Mouse (Mus musculus) gastrocnemius, postnatal 14 days (tissue): ENCODE measurements at regions not wholly inside any gene's neighbourhood (a gene's known extent, or its start where the extent isn't known, plus 50 kb on each side); places are given as distances from the start of the nearest gene placed in this dataset.

Experiments used
- DNase-seq: peaks from one replicate; pipeline ENCODE4 v3.0.0; 2021; ENCODE audit warnings: mixed read lengths
- intact Hi-C: fragments of 180-260 bp; cut with DNase I; formaldehyde crosslinking; loops from one replicate; pipeline ENCODE4 v1.15.1; 2025; ENCODE audit warnings: low total_unique reads

- no peak for DNase-seq
- intact Hi-C loops: no loop called here
Observed at GRCm38 (mm10) chr4:124277456-124278181, 333.0 kb downstream of the 3100002H09Rik start.

DNA sequence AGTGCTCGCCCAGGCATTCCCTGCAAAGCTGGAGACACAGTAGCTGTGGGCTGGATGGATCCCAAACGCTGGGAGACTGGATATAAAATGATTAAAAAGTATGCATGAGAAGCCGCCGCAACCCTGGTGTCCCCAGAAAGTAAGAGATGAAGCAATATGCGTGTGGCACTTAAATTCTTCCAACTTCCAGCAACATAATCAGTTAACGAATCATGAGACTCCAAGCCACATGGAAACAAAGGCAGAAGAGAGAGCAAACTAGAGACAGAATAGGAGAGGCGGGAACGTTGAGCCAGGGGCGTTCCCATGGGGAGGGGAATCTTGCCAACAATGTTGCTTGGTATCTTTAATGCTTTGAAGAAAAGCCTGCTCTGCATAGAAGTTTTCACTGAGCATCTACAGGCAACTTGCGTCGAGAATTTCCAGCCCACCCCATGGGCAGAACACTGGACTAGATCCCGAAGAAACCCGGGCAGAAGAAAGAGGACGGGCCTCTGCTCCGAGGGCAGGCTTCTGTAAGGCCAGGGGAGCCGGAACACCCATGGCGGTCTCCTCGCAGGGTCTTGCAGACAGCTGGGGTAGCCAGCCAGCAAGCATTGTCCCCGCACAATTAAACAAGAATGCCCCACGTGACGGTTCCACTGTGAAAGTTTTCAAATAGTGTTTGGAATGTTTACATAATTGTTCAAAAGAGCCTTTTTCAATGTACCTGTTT, 333.7 kb downstream of the 3100002H09Rik start:
- no peak for DNase-seq
- intact Hi-C loops: no loop called here

DNA sequence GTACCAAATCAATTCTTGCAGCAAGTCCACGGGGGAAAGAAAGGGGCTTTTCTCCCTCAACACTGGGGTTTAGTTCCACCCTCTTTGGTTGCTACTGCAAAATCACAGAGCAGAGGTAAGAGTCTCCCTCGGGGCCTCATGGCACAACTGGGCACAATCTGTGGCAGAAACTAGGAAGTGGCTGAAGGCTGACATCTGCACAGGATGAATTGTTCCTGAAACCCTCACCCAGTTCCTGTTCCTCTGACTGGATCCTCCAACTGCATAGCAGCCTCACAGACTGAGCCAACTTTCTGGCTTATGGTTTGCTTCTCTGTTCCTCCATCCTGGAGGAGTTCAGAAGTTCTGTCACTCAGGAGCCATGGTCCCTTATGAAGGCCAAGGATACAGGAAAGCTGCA, 338.6 kb downstream of the 3100002H09Rik start:
- intact Hi-C loops: no loop called here
- no peak for DNase-seq

- intact Hi-C loops: no loop called here
Observed at GRCm38 (mm10) chr4:124268404-124268803, 342.2 kb downstream of the 3100002H09Rik start.

GRCm38 (mm10) chr4:124266573-124266972, 344.0 kb downstream of the 3100002H09Rik start:
- DNase-seq: no peak
- intact Hi-C loops: no loop called here

More at GRCm38 (mm10) chr4:124268404-124268803, 342.2 kb downstream of the 3100002H09Rik start:
- DNase-seq: no peak

- intact Hi-C loops: no loop called here
- no peak for DNase-seq
Observed at GRCm38 (mm10) chr4:124265527-124265926, 345.1 kb downstream of the 3100002H09Rik start.

DNA sequence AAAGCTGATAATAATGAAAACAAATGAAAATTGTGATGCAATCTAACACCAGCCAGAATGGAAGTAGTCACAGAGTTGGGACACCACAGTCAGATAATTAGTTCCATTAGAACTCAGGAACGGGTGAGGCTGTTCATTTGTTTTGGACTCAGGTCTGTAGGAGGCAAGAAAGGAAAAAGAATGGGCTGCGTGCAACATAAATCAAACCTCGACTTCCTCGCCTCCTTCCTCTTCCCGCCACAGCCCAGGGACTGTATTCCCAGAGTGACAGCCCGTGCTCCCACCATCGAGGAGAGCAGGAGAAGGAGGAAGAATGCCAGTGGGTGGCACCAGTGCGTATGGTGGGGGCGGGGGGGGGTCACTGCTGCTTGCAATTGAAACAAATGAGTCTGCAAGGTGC, 339.2 kb upstream of the 4930535I16Rik start:
- DNase-seq: no peak
- intact Hi-C loops: no loop called here

DNA sequence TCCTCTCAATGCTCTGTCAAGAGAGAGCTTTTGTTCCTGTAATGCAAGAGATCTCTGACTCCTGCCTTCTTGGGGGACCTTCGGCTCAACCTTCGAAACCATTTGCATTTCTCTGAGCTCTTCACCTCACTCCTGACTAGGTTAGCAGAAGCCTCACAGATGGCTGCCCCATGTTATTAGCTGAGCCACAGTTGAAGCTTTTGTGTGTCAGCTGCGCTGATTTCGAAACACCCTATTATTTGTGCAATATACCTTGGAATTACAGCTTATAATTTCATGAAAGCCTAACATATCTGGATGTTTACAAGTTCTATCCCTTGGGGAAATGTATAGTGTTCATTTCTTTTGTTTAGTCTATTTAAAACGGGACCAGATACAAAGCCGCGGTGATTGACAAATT, 338.7 kb upstream of the 4930535I16Rik start:
- DNase-seq: no peak
- intact Hi-C loops: no loop called here

DNA sequence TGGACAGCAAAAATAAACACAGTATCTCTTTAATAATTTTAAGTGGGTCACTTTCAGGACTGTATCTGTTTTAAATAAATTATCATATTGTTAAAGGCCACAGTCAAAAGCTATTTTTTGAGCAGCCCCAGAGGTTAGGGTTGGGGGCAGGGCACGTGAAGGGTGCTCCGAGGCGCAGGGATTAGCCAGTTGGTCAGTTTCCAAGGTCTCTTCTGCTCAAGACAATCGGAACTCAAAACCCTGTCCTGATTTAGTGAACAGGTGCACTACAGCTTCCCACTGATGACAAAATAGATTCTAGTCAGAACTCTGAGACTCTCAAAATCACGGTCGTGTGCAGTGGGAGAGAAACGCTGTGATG, 337.3 kb upstream of the 4930535I16Rik start:
- intact Hi-C loops: no loop called here

DNA sequence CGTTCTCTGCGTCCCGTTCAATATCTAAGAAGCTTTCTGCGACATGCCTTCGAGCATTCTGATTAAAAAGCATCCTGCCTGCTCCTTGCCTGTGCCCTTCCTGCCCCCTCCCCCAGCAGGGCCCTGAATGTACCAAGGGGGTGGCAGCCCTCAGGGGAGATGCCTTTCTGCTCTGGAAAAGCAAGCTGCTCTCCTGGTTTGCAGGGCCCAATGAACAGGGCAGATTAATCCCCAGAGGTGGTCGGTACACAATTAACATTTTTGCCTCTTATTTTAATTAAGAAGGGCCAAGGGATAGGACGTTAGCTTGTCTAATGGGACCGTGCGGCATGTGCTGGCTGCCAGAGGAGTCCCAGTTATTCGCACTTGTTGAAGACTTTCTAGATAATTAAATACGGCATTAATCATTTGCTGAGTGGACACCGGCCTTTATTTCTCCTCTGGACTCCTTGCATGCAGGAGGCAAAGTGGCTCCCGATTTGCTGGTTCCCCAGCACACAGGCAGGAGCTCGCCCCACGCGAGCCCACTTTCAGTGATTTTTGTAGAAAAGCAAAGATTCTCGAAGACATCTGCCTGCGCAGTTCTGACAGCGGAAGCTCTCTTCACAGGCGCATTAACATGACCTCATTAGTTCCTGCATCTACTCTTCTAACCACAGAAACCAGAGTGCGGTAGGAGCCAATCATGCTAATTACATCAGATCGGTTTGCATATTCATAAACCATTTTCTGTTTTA, 336.8 kb upstream of the 4930535I16Rik start:
- no peak for DNase-seq
- intact Hi-C loops: no loop called here

More for the DNA sequence above, 337.3 kb upstream of the 4930535I16Rik start:
- DNase-seq: no peak

DNA sequence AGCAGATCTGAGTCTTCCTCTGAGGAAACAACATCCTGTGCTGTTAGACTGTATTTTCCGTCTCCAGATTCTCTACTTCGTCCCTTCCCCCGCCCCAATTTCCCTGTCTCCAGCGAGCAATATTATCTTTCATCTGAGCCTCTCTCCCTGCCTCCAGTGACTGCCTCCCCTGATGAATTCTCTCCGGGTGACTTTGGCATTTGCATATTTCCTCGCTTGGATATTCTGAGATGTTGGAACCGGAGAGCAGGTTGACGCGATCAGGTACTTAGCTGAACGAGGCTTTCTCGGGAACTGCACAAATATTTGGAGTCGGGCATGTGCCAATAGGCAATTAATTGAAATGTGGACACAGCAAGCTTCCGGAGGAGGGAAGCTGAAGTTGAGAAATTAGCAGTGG, 323.8 kb upstream of the 4930535I16Rik start:
- intact Hi-C loops: no loop called here
- DNase-seq: no peak

GRCm38 (mm10) chr4:124236476-124236875, 318.7 kb upstream of the 4930535I16Rik start:
- DNase-seq: peak; percentile 26
- intact Hi-C loops: no loop called here

DNA sequence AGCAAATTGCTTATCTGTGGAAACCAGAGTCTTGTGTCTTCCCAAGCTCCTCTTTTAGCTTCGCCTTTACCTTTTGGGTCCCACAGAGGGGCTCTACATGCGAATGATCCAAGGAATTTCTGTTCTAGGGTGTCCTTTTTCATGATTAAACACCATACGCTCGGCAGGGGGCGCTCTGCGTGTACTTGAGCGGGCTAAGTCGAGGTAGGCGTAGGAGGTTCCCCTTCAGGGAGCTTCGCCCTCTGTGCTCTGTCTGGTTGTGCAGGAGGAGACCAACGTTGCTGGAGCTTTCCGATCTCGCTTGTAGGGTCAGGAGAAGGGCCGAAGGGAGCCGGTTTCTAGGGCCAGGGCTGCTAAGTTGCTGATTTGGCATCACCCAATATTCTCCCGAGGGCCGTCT, 310.7 kb upstream of the 4930535I16Rik start:
- peak; percentile 64 for DNase-seq
- intact Hi-C loops: loop anchor here (5.0 kb wide), 1 partner anchor 444 kb away; no protein-coding TSS in a partner anchor

DNA sequence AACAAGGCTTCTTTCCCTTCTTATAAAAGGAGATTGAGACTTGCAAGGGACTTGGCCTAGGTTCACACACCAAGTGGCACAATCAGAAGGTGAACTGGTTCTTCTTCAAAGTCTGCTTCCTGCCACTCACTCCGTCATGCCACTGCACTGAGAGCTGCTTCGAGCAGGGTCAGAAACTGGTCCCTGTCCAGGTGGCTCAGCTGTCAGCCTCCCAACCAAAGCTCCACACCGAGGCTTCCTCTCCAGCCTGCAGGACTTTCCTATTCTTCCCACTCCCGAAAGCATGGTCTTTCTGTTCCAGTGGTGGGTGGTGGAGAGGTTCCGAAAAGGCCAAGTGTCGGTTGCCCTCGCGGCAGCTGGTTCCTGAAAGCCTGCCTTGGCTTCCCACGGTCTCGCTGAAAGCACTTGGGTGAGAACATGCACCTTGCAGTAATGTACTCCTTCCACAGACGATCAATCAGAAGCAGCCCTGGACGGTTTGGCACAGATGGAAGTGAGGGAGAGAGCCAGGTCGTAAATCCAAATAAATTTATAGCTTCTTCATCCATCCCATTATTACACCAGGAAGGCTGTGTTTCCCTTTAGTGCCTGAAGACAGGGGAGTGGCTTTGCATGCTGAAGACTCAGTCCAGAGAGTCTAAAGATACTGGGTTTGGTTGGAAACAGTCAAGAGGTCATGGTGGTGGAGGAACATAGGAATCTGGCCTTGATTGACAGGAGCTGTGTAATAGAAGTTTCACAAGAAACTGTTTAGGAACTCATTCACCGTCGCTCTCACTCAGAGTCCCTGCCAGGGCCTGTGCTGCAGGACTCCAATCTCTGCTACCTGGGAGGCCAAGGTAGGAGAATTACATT, 306.1 kb upstream of the 4930535I16Rik start:
- intact Hi-C loops: no loop called here
- no peak for DNase-seq

DNA sequence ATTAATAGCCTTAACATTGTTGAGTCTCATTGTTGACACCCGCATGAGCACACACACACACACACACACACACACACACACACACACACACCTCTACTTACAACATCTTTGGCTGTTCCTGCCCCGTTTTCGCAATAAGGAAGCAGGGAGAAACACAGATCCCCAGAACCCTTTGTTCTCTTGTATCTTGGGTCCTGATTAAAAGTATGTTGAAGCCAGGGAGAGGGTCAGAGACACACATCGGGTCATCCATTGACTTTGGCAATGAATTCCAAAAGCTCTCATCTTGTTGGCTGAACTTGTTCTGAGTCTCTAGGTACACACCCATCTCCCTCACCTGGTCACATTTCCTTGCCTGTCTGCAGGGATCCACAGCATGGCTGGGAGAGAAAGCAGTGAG, 303.9 kb upstream of the 4930535I16Rik start:
- intact Hi-C loops: no loop called here
- no peak for DNase-seq

- peak; percentile 43 for DNase-seq
- intact Hi-C loops: no loop called here
Observed at GRCm38 (mm10) chr4:124217206-124217605, 299.4 kb upstream of the 4930535I16Rik start.

GRCm38 (mm10) chr4:124216351-124216750, 298.5 kb upstream of the 4930535I16Rik start:
- DNase-seq: no peak
- intact Hi-C loops: no loop called here

GRCm38 (mm10) chr4:124215077-124215476, 297.3 kb upstream of the 4930535I16Rik start:
- intact Hi-C loops: no loop called here
- no peak for DNase-seq

DNA sequence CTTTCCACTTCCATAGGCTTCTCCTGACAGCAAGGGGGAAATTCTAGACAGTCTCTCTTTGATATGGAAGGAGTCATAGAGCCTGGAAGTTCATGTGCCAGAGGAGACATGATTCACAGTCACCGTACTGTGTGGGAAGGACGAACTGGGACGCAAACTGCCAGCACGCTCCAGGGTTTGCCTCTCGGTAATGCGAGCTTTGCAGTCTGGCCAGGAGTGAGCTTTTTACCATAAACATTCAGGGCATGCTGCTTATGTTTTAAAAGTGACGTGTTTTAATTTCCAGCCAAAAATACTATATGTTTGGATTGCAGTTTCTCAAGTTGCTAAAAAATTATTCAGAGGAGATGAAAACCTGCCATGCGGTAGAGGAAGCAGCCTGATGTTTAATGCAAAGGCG, 292.3 kb upstream of the 4930535I16Rik start:
- DNase-seq: no peak
- intact Hi-C loops: no loop called here

DNA sequence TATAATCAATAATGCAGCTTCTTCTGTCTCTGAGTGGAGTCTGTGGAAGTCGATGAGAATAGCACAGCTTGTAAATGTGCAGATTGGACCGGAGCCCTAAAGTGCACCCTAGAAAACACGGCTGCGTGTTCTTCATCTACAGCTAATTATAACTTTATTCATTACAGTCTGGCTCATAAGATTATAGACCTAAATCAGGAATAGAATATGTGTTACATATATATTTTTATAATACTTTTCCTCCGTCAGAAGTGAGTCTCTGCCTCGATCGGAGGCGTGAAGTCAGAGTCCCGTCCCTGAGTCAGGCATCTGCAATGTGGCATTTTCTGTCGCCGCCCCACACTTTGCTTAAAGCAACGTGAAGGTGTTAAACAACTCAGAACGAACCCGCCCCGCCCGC, 288.7 kb upstream of the 4930535I16Rik start:
- no peak for DNase-seq
- intact Hi-C loops: no loop called here
